Mouse (Mus musculus) lung, adult 2 months (tissue): ENCODE results near the gene Brwd1. TPM values are rescaled to one million over a fixed set of nuclear protein-coding genes. Genes with fewer than 3 reads are reported as not detected.
A peak's percentile ranks its signal among the peaks of the same experiment; 100 is the strongest.
"Not testable (repeated sequence)": the region's sequence is repeated elsewhere in the genome, so short reads cannot be mapped to it uniquely, and the experiment has no call there.

Experiments used
- DNase-seq: peaks from one replicate; pipeline ENCODE4 v3.0.0; 2022
- H3K4me1 ChIP-seq: fragments of 200-500 bp; 2 replicates; pipeline ENCODE4 v1.6.1; 2011; ENCODE audit warnings: low read length; ENCODE audit not compliant: control insufficient read depth, insufficient read depth
- H3K4me3 ChIP-seq: fragments of 200-500 bp; replicated peaks from 2 replicates; pipeline ENCODE3; 2011; ENCODE audit warnings: low read depth, mild to moderate bottlenecking, control low read depth, low read length; ENCODE audit errors: extremely low read depth
- CTCF ChIP-seq: fragments of 200-500 bp; IDR thresholded peaks from 2 replicates; pipeline ENCODE4 v1.5.1; 2011; ENCODE audit warnings: mild to moderate bottlenecking, low read length, control low read depth; ENCODE audit not compliant: insufficient read depth
- POLR2A ChIP-seq: fragments of 200-500 bp; IDR thresholded peaks from 2 replicates; pipeline ENCODE4 v1.6.1; 2011; ENCODE audit warnings: low read depth, mild to moderate bottlenecking, control low read depth, low read length, borderline replicate concordance; ENCODE audit errors: extremely low read depth
- WGBS: fragments of 180-500 bp; shearing (Covaris S2); methylation state at CpG from one replicate; pipeline ENCODE4 v1.1.7; 2018; 5-methylcytosine and 5-hydroxymethylcytosine counted together
- polyA plus RNA-seq: library from polyadenylated mRNA; depleted of rRNA; stranded (reverse); fragments of >200 nt; gene quantifications from 2 replicates; pipeline ENCODE4 v1.2.3, GENCODE M21; 2012

Brwd1 gene
- polyA plus RNA-seq, 1 experiment = 27.4 TPM

- 41% methylated on average over 11 of the region's 11 CpGs for WGBS
- H3K4me3 ChIP-seq = no peak overlapping the region
- H3K4me1 ChIP-seq = no peaks in the 10 kb centered on the region
- peak; percentile 17 for DNase-seq
- TF ChIP-seq CTCF (peak; percentile 33; the same call in 1 of the 2 replicates), POLR2A (no peak)
Measured at GRCm38 (mm10) chr16:95964427-95965023, 117.8 kb downstream of the Brwd1 start.

- 79% methylated on average over 1 of the region's 1 CpGs for WGBS
- not testable (repeated sequence) for H3K4me1 ChIP-seq, DNase-seq, H3K4me3 ChIP-seq
Measured at GRCm38 (mm10) chr16:95961484-95961883, 120.8 kb downstream of the Brwd1 start.

- 92% methylated on average over 2 of the region's 2 CpGs for WGBS
- not testable (repeated sequence) for H3K4me3 ChIP-seq, DNase-seq, H3K4me1 ChIP-seq
Measured at GRCm38 (mm10) chr16:95960689-95961088, 121.6 kb downstream of the Brwd1 start.

- Histone ChIP-seq H3K4me3 (no peak overlapping the region), H3K4me1 (no peaks in the 10 kb centered on the region)
- no peak for DNase-seq
- WGBS = 78% methylated on average over 8 of the region's 8 CpGs
- TF ChIP-seq CTCF = no peak
- TF ChIP-seq POLR2A = no peak
Measured at GRCm38 (mm10) chr16:95958080-95958479, 124.2 kb downstream of the Brwd1 start.

- no peak for DNase-seq
- Histone ChIP-seq H3K4me1 (no peaks in the 10 kb centered on the region), H3K4me3 (no peak overlapping the region)
- TF ChIP-seq CTCF (peak; percentile 42; the same call in 1 of the 2 replicates), POLR2A (no peak)
- WGBS = 54% methylated on average over 5 of the region's 5 CpGs
Measured at GRCm38 (mm10) chr16:95956618-95957017, 125.7 kb downstream of the Brwd1 start.

GRCm38 (mm10) chr16:95955716-95956346, 126.5 kb downstream of the Brwd1 start:
- 63% methylated on average over 5 of the region's 5 CpGs for WGBS
- TF ChIP-seq CTCF (no peak), POLR2A (no peak)
- H3K4me1 ChIP-seq = no peaks in the 10 kb centered on the region
- no peak overlapping the region for H3K4me3 ChIP-seq
- DNase-seq = no peak

- no peak for TF ChIP-seq POLR2A
- TF ChIP-seq CTCF = no peak
- DNase-seq = no peak
- Histone ChIP-seq H3K4me1 (no peaks in the 10 kb centered on the region), H3K4me3 (no peak overlapping the region)
- WGBS = 92% methylated on average over 3 of the region's 3 CpGs
Measured at GRCm38 (mm10) chr16:95954341-95954740, 128.0 kb downstream of the Brwd1 start.

- TF ChIP-seq CTCF (no peak), POLR2A (no peak)
- no peak overlapping the region for H3K4me3 ChIP-seq
- WGBS = 89% methylated on average over 4 of the region's 4 CpGs
- no peak for DNase-seq
- no peaks in the 10 kb centered on the region for H3K4me1 ChIP-seq
Measured at GRCm38 (mm10) chr16:95953159-95953650, 129.1 kb downstream of the Brwd1 start.

- H3K4me1 ChIP-seq = no peaks in the 10 kb centered on the region
- no peak overlapping the region for H3K4me3 ChIP-seq
- WGBS = 95% methylated on average over 2 of the region's 2 CpGs
- no peak for DNase-seq
- TF ChIP-seq CTCF (no peak), POLR2A (no peak)
Measured at GRCm38 (mm10) chr16:95951471-95951870, 130.9 kb downstream of the Brwd1 start.

GRCm38 (mm10) chr16:95945389-95946311, 136.7 kb downstream of the Brwd1 start:
- WGBS = 20% methylated on average over 20 of the region's 20 CpGs

More at GRCm38 (mm10) chr16:95945389-95946311, 136.7 kb downstream of the Brwd1 start:
- peaks cover 10% of the 10 kb centered on the region for H3K4me1 ChIP-seq
- no peak overlapping the region for H3K4me3 ChIP-seq
- DNase-seq = peak; percentile 58
- no peak for TF ChIP-seq POLR2A
- TF ChIP-seq CTCF = peak; percentile 89
